Mouse (Mus musculus) forebrain, embryonic 11.5 days (tissue): ENCODE measurements at regions not wholly inside any gene's neighbourhood (a gene's known extent, or its start where the extent isn't known, plus 50 kb on each side); places are given as distances from the start of the nearest gene placed in this dataset.

ENCODE experiments used
- ATAC-seq: fragments of 200-750 bp; cut with Nextera tagmentation; replicated peaks from 2 replicates; pipeline ENCODE4 v1.8.0; 2017; ENCODE audit warnings: moderate TSS enrichment; ENCODE audit not compliant: low FRiP score
- DNase-seq: peaks from one replicate; pipeline ENCODE4 v3.0.0-alpha.2; 2017; ENCODE audit warnings: low spot score
- H3K27ac ChIP-seq: fragments of 300-500 bp; sonication (generic); 2 replicates; pipeline ENCODE4 v1.5.1; 2014; ENCODE audit warnings: low read depth, low read length
- H3K27me3 ChIP-seq: fragments of 300-500 bp; sonication (generic); 2 replicates; pipeline ENCODE4 v1.6.1; 2014; ENCODE audit warnings: mild to moderate bottlenecking, low read length, mixed read lengths; ENCODE audit not compliant: control insufficient read depth, insufficient read depth
- H3K36me3 ChIP-seq: fragments of 300-500 bp; sonication (generic); 2 replicates; pipeline ENCODE4 v1.6.1; 2014; ENCODE audit warnings: mild to moderate bottlenecking, low read length, moderate library complexity, mixed read lengths; ENCODE audit not compliant: control insufficient read depth, insufficient read depth
- H3K4me1 ChIP-seq: fragments of 300-500 bp; sonication (generic); replicated peaks from 2 replicates; pipeline ENCODE4 v1.6.1; 2014; ENCODE audit warnings: low read length, mixed read lengths; ENCODE audit not compliant: control insufficient read depth, insufficient read depth
- H3K4me2 ChIP-seq: fragments of 300-500 bp; sonication (generic); 2 replicates; pipeline ENCODE4 v1.6.1; 2014; ENCODE audit warnings: low read depth, mild to moderate bottlenecking, low read length, moderate library complexity, mixed read lengths; ENCODE audit not compliant: severe bottlenecking
- H3K4me3 ChIP-seq: fragments of 300-500 bp; sonication (generic); 2 replicates; pipeline ENCODE4 v1.5.1; 2014; ENCODE audit warnings: low read depth, low read length
- H3K9ac ChIP-seq: fragments of 300-500 bp; sonication (generic); 2 replicates; pipeline ENCODE4 v1.6.1; 2014; ENCODE audit warnings: low read length
- H3K9me3 ChIP-seq: fragments of 300-500 bp; sonication (generic); 2 replicates; pipeline ENCODE4 v1.6.1; 2016; ENCODE audit warnings: low read length, mixed read lengths; ENCODE audit not compliant: control insufficient read depth
- WGBS: fragments of 180-500 bp; shearing (Covaris S2); extraction: QIAGEN DNeasy Blood & Tissue Kit; methylation state at CpG from one replicate; pipeline ENCODE4 v1.1.7; 2014; 5-methylcytosine and 5-hydroxymethylcytosine counted together

DNA sequence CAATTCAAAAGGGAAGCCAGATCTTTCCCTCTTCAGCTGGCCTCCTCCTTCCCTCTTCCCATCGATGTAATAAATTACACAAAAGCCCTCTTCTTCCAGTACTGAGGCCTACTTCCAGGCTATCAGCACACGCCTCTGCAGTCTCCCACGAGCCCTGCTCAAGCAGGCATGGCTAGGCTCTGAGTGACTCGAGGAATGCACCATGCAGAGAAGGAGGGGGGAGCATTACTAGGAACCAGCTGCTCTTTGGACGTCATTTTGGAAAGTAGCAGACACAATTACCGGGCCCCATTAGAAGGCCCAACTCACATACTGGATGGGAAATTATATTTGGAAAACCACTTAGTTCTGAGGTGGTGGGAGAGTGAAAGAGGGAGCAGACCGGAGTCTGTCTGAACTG is 253.7 kb downstream of the Cd83 start:
- 53% methylated on average over 7 of the region's 7 CpGs for WGBS

GRCm38 (mm10) chr13:44040640-44041039 is 256.1 kb downstream of the Cd83 start:
- Histone ChIP-seq H3K9me3 (no peaks in the 10 kb centered on the region), H3K27ac (no peak overlapping the region), H3K9ac (no peak overlapping the region), H3K4me1 (peaks cover 7% of the 10 kb centered on the region; the same call in 1 of the 2 replicates), H3K4me2 (no peak overlapping the region), H3K4me3 (no peak overlapping the region), H3K27me3 (no peaks in the 10 kb centered on the region), H3K36me3 (no peaks in the 10 kb centered on the region)
- DNase-seq, result no peak
- no peak for ATAC-seq
- 72% methylated on average over 6 of the region's 7 CpGs for WGBS

More for the DNA sequence above, 253.7 kb downstream of the Cd83 start:
- no peak overlapping the region for H3K4me2 ChIP-seq
- H3K36me3 ChIP-seq, result no peaks in the 10 kb centered on the region
- peaks cover 7% of the 10 kb centered on the region; the same call in 1 of the 2 replicates for H3K4me1 ChIP-seq
- DNase-seq (no peak), ATAC-seq (no peak)
- H3K9ac ChIP-seq, result no peak overlapping the region
- H3K4me3 ChIP-seq, result no peak overlapping the region
- H3K27ac ChIP-seq, result no peak overlapping the region
- no peaks in the 10 kb centered on the region for H3K27me3 ChIP-seq
- H3K9me3 ChIP-seq, result no peaks in the 10 kb centered on the region

DNA sequence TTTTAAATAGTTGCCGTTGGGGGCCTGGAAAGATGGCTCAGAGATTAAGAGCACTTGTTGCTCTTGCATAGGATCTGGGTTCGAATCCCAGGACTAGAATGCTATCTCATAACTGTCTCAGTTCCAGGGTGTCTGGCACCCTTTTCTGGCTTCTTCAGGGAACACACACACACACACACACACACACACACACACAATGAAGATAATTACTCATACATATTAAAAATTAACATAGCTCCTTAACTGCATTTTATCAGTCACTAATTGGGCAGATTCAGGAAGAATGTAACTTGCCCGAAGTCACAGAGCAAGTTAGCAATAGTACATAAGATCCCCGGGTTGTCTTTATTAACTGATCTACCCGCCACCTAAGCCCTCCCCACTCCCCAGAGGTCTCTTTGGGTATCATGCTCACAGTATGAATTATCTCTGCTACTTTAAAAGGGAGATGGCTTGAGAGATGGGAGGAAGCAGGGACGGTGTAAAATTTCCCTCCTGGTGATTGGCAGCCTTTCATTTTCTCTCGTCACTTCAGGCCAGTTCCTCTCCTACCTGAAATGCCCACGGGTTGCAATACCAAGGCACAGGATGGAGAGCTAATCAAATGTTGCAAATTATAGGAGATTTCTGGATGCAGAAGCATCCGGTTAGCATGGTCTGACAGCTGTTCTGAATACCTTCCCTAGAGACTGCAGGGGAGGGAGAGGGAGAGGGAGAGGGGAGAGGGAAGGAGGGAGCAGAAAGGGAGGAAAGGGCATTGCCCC is 258.3 kb downstream of the Cd83 start:
- no peak for DNase-seq

GRCm38 (mm10) chr13:44043494-44043885 is 258.9 kb downstream of the Cd83 start:
- H3K27ac ChIP-seq, result peak overlapping the region; percentile 34; the same call in 1 of the 2 replicates
- no peaks in the 10 kb centered on the region for H3K27me3 ChIP-seq
- H3K36me3 ChIP-seq, result no peaks in the 10 kb centered on the region
- DNase-seq (no peak), ATAC-seq (peak; percentile 76)
- H3K4me2 ChIP-seq, result peak overlapping the region; percentile 5; the same call in 1 of the 2 replicates
- H3K9ac ChIP-seq, result no peak overlapping the region
- H3K4me1 ChIP-seq, result peaks cover 6% of the 10 kb centered on the region; the same call in 1 of the 2 replicates
- WGBS, result 10% methylated on average over 5 of the region's 5 CpGs
- no peak overlapping the region for H3K4me3 ChIP-seq
- no peaks in the 10 kb centered on the region for H3K9me3 ChIP-seq

More for the DNA sequence above, 258.3 kb downstream of the Cd83 start:
- 39% methylated on average over 9 of the region's 9 CpGs for WGBS
- H3K4me1 ChIP-seq, result peaks cover 7% of the 10 kb centered on the region; the same call in 1 of the 2 replicates
- H3K9ac ChIP-seq, result no peak overlapping the region
- H3K27ac ChIP-seq, result peak overlapping the region; percentile 34; the same call in 1 of the 2 replicates
- H3K4me3 ChIP-seq, result no peak overlapping the region
- peak; percentile 53 for ATAC-seq
- H3K9me3 ChIP-seq, result no peaks in the 10 kb centered on the region
- H3K36me3 ChIP-seq, result no peaks in the 10 kb centered on the region
- H3K27me3 ChIP-seq, result no peaks in the 10 kb centered on the region
- no peak overlapping the region for H3K4me2 ChIP-seq

DNA sequence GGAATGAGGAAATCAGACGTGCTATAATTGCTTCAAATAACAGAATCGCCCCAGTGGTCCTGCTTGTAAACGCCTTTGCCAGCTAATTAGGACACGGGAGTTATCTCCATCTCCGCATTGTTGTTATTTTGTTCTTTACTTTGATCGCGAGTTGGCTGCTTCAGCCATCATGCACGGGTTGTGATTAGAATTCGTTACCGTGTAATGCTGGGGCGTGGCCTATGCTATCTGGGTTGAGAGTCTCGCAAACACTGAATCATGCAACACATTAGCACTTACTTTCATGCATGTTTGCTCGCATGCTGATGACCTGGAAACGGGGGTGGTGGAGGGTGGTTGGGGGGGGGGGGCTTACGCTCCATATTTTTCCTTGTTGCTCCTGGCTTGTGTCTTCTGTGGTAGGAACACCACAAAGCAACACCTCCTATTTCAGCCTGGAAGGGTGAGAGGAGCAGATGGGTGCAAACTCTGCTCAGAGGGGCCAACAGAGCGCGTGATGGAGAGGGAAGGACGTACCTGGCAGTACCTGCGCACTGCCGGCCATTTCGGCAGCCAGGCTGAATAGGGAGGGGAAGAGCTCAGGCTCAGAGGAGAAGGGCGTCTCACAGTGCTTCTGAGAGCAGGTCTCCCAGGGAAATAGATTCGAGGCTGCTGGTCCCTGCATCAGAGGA is 260.1 kb downstream of the Cd83 start:
- WGBS, result 62% methylated on average over 23 of the region's 23 CpGs

GRCm38 (mm10) chr13:44046436-44046835 is 261.9 kb downstream of the Cd83 start:
- no peak for DNase-seq
- Histone ChIP-seq H3K9ac (no peak overlapping the region), H3K27me3 (no peaks in the 10 kb centered on the region), H3K4me1 (peaks cover 6% of the 10 kb centered on the region; the same call in 1 of the 2 replicates), H3K27ac (no peak overlapping the region), H3K36me3 (no peaks in the 10 kb centered on the region), H3K4me2 (no peak overlapping the region), H3K4me3 (no peak overlapping the region), H3K9me3 (no peaks in the 10 kb centered on the region)
- WGBS, result 61% methylated on average over 2 of the region's 2 CpGs
- ATAC-seq, result no peak

More for the DNA sequence above, 260.1 kb downstream of the Cd83 start:
- H3K4me2 ChIP-seq, result no peak overlapping the region
- H3K36me3 ChIP-seq, result no peaks in the 10 kb centered on the region
- H3K9ac ChIP-seq, result no peak overlapping the region
- no peak overlapping the region for H3K4me3 ChIP-seq
- H3K4me1 ChIP-seq, result peaks cover 6% of the 10 kb centered on the region; the same call in 1 of the 2 replicates
- H3K9me3 ChIP-seq, result no peaks in the 10 kb centered on the region
- no peak overlapping the region for H3K27ac ChIP-seq
- DNase-seq (no peak), ATAC-seq (no peak)
- no peaks in the 10 kb centered on the region for H3K27me3 ChIP-seq

- Histone ChIP-seq H3K27me3 (no peaks in the 10 kb centered on the region; the same call in 1 of the 2 replicates), H3K4me3 (no peak overlapping the region), H3K9ac (no peak overlapping the region), H3K27ac (no peak overlapping the region), H3K9me3 (no peaks in the 10 kb centered on the region), H3K4me2 (no peak overlapping the region), H3K4me1 (peaks cover 6% of the 10 kb centered on the region; the same call in 1 of the 2 replicates), H3K36me3 (no peaks in the 10 kb centered on the region)
- ATAC-seq (no peak), DNase-seq (no peak)
- whole genome bisulfite sequencing, result 34% methylated on average over 7 of the region's 7 CpGs
These were observed 269.6 kb downstream of the Cd83 start for GRCm38 (mm10) chr13:44054157-44054556.

DNA sequence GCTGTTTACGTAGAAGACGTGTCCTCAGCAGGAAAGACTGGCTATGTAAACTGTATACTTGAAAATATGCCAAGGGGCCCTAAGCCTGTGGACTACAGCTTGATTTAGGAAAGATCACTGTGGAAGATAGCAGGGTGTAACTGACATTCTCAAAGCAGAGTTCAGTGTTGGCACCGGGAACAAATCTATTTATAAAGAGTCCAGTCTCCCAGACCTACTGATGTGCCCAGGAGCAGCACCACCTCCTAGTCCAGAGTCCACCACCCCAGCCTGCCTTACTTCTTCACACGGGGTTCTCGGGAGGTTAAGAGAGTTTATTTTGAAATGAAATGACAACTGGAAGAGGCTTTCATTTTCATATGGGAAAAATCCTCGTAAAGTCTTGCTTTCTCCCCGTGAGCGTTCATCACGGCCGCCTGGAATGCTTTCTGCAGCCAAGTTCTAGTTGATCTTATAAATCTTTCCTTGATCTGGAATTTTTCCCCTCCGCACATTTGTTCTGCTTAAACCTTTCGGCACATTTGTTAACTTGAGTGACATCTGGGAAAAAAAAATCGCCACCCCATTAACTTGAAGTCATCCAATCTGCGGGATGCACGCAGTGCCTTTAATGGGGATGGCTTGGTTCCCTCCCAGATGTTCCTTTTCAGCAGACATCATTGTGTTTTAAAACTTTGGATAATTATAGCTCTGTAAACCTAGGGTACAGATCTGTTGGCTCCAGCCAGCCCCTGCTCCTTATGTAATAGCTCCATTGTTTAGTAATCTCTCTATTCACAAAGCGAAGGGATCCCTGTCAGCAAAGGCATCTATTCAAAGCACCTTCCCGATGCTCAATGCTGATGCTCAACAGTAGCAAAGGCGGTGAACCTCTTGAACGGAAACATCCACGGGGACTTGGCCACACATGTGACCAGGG is 271.3 kb downstream of the Cd83 start:
- Histone ChIP-seq H3K9ac (no peak overlapping the region; the same call in 1 of the 2 replicates), H3K27me3 (no peaks in the 10 kb centered on the region; the same call in 1 of the 2 replicates), H3K27ac (no peak overlapping the region), H3K4me2 (peak overlapping the region; percentile 18; the same call in 1 of the 2 replicates), H3K4me1 (peaks cover 6% of the 10 kb centered on the region; the same call in 1 of the 2 replicates), H3K9me3 (no peaks in the 10 kb centered on the region), H3K4me3 (no peak overlapping the region), H3K36me3 (no peaks in the 10 kb centered on the region)
- 35% methylated on average over 20 of the region's 20 CpGs for WGBS
- DNase-seq (no peak), ATAC-seq (no peak)
